Mouse (Mus musculus): ENCODE measurements around the gene 4930556J24Rik.
"Not testable (repeated sequence)": the region's sequence is repeated elsewhere in the genome, so short reads cannot be mapped to it uniquely, and the experiment has no call there.

4930556J24Rik gene

DNA sequence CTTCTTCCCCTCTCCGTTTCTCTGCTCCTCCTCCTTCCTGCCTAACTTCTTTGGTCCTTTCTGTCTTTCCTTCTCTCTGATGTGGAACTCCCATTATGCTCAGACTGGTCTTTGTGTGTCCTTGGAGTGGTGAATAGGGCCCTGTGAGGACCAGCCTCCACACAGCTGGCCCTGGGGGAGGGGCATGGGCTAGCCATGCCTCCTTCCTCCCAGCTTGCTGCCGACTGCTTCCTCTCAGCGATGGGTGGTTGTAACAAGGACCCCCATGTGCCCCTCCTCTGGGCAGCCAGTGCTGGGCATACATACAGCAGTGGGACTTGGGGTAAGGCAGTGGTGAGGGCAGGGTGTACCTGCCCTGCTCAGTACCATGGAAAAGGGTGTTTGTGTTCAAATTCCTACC, 2.3 kb downstream of the 4930556J24Rik start:
- in situ Hi-C loops (cut with MboI; ENCODE audit: unreplicated experiment in 2 of 2) = no loop called here

DNA sequence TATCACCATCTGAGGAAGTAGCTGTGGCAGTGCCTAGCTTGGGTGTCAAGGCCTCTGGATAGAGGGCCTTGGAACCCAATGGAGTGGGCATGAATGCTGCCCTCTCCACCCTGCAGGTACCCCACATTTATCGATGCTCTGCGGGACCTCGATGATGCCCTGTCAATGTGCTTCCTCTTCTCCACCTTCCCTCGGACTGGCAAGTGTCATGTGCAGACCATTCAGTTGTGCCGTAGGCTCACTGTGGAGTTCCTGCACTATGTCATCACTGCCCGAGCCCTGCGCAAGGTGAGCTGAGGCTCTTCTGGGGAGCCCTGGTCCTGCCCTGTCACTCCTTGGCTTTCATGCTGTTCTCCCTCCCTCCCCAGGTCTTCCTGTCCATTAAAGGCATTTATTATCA, 3.5 kb downstream of the 4930556J24Rik start:
- in situ Hi-C loops (cut with MboI; ENCODE audit: unreplicated experiment in 2 of 2) = no loop called here

DNA sequence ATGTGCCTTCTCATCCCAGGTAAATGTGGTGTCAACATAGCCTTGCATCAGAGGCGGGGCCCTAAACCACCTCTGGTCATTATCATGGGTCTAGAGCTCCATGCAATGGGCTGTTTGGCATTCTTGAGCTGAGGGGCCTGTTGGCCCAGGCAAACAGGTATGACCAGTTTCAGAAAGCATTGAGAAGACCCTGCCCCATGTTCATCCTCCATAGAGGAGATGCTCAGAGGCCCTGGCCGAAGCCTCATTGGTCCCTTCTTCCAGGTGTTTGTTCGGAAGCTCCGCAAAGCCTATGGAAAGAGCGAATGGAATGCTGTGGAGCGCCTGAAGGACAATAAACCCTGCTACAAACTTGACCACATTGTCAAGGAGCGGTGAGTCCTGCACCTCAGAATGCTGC, 6.2 kb downstream of the 4930556J24Rik start:
- in situ Hi-C loops (cut with MboI; ENCODE audit: unreplicated experiment in 2 of 2) = no loop called here

DNA sequence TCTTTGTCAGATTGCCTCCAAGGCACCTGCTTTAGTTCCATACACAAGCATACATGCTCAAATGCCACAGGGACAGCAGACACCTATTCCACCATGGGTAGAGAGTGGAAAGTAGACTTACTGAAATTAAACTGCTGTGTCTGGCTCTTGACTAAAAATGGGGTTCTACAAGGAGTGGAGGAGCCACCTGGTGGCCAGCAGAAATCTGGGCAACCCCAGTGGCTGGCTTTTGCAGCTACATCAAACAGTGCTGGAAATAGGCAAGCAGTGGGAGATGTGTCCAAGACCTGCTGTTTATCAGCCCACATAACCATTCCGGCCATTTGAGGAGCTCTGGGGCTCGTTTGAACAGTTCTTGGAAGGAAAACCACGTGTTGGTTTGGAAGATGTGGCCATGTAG, 6.7 kb downstream of the 4930556J24Rik start:
- in situ Hi-C loops (cut with MboI; ENCODE audit: unreplicated experiment in 2 of 2) = no loop called here

DNA sequence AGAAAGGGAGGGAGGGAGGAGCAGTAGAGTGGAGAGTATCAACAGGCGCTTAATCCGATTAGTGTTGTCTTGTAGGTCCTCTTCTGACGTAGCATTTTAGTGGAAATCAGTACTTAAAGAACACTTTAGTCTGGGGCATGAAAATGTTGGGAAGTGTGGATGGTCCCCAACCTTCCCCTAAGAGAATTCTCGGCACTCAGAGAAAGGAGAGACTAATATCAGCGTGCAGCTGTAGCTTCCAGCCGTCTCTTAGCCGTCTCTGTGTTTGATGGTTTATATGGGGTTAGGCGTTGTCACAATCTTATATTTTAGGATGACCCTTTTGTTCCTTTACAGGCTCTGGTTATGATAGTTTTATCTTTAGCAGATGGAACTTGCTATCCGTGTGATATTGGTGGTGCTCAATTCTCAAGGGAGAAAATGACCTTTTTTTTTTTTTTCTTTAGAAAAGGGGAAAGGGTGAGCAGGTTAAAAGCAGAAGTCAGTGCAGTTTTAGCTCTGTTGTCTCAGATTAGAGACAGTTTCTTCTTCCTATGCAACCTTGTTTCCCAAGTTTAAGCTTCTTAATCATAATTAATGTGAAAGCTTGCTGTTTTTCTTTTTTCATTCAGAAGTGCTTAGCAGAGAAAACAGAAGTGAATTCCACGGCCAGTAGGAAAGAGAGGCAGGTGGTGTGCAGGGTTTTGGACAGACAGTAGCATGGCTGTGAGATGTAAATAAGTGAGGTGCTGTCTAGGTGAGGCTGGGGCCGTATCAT, 12.0 kb downstream of the 4930556J24Rik start:
- in situ Hi-C loops (cut with MboI; ENCODE audit: unreplicated experiment in 2 of 2) = no loop called here

DNA sequence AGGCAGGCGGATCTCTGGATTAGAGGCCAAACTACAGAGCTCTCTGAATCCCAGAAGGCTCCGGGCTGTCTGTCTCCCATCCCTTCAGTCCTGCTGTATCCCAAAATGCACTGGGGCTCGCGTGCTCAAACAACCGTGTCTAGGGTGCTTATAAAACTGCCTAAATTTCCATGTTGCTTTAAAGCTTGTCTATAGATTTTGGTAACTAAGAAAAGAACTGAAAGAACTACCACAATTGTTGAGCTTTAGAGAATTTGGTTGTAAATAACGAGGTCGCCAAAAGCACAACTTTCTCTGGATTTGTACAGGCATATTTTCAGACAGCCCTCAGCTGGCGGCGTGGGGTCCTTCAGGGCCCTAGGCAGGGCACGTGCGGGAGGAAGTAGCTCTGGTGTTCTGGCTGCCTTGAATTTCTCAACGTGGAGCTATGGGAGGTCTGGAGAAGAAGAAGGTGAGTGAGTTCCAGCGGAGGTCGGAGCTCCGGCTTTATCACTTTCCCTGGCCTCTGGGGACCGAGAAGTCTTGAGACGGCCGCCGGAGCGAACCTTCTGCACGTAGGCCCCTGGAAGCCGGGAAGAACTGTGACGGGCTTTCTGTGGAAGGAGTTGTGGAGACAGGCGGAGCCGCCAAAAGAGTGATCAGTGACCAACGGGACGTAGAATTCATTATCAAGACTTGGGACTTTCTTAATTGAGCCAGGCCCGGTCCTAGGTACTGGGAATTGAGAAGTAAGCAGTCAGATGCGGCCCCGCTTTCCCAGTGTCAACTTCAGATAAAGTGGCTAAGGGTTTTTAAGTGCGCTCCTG, 12.8 kb downstream of the 4930556J24Rik start, which contains the start of gene Pes1:
Gene Pes1, plus strand, starts transcription at position 366 of the 806 bp plus-strand sequence.
- in situ Hi-C loops (cut with MboI; ENCODE audit: unreplicated experiment in 2 of 2) = no loop called here

GRCm38 (mm10) chr11:3963155-3963554, 13.4 kb downstream of the 4930556J24Rik start:
- in situ Hi-C loops (cut with MboI; ENCODE audit: unreplicated experiment in 2 of 2) = no loop called here

DNA sequence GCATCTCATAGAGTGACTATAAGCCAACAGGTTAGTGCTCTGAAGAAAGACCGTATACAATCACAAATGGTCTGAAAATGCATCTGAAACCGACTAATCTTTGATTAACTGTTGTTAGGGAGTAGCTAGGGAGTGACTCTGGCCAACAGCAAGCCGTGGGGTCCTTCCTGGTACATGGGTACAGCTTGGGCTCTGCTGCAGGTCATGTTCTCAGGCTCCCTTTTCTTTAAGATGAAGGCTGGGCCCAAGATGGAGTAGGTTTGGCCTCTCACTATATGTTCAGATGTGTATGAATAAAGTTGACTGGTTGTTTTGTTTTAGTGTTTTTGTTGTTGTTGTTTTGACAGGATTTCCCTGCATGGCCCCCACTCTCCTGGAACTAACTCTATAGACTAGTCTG, 14.8 kb downstream of the 4930556J24Rik start:
- in situ Hi-C loops (cut with MboI; ENCODE audit: unreplicated experiment in 2 of 2) = no loop called here

GRCm38 (mm10) chr11:3960901-3961300, 15.7 kb downstream of the 4930556J24Rik start:
- in situ Hi-C loops (cut with MboI; ENCODE audit: unreplicated experiment in 2 of 2) = no loop called here

DNA sequence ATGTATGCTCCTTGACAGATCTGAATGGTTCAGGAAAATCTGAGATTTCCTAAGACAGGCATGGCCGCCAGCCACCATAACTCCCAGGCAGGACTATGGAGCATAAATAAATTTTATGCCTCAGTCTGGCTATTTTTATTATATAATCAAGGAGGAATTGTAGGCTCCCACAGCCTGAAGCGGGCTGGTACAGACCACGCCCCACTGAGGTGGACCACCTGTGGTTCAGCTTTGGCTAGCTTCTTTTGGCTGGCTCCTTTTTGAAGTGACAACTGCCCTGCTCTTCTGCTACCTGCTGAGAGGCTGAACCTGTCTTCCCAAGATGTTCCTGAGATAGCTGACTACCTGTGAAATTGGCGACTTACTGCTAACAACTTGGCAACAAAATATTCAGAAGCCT, 21.2 kb downstream of the 4930556J24Rik start:
- in situ Hi-C loops (cut with MboI; ENCODE audit: unreplicated experiment in 2 of 2) = not testable (repeated sequence)

DNA sequence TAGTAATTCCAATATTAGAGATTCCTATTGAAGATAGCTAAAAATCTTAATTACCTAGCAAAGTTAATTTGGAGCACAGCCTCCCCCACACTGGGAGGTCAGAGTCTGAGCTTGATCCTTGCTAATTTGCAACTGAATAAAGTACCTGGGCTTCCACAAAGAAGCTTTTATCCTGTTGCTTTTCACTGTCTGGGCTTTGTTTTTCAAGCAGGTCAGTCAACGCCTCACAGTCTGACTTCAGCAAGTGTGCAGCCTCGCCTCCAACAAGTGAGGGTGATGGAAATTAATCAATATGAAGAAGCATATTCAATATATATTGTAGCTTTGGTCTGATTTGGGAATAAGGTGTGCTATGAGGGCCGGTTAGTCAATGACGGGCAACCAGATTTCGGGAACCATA, 21.7 kb downstream of the 4930556J24Rik start:
- in situ Hi-C loops (cut with MboI; ENCODE audit: unreplicated experiment in 2 of 2) = not testable (repeated sequence)

GRCm38 (mm10) chr11:3946386-3946785, 30.2 kb downstream of the 4930556J24Rik start:
- in situ Hi-C loops (cut with MboI; ENCODE audit: unreplicated experiment in 2 of 2) = no loop called here

- in situ Hi-C loops (cut with MboI; ENCODE audit: unreplicated experiment in 2 of 2) = no loop called here
Observed at GRCm38 (mm10) chr11:3941371-3941770, 35.2 kb downstream of the 4930556J24Rik start.

- in situ Hi-C loops (cut with MboI; ENCODE audit: unreplicated experiment in 2 of 2) = no loop called here
Observed at GRCm38 (mm10) chr11:3937321-3937874, 39.2 kb downstream of the 4930556J24Rik start.

- in situ Hi-C loops (cut with MboI; ENCODE audit: unreplicated experiment in 2 of 2) = no loop called here
Observed at GRCm38 (mm10) chr11:3936318-3936717, 40.3 kb downstream of the 4930556J24Rik start.

GRCm38 (mm10) chr11:3935135-3935534, 41.4 kb downstream of the 4930556J24Rik start:
- in situ Hi-C loops (cut with MboI; ENCODE audit: unreplicated experiment in 2 of 2) = no loop called here

DNA sequence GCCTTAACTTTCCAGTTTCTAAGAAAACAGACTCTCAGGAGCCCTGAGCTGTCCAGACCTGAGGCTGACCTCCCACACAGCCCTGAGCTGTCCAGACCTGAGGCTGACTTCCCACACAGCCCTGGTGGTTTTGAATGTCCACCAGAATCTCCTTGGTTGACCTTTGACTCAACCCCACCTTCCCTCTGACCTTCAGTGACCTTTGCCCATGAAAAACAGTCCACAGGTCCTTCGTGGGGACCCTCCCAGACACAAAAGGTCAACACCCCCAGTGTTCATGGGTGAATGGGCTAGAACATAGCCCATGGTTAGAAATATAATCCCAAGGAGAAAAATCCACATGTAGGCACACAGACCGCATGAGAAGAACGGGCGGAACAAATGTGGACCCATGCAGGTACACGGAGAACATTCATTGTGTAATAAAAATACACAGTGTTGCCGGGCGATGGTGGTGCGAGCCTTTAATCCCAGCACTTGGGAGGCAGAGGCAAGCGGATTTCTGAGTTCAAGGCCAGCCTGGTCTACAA, 42.8 kb downstream of the 4930556J24Rik start:
- in situ Hi-C loops (cut with MboI; ENCODE audit: unreplicated experiment in 2 of 2) = no loop called here

DNA sequence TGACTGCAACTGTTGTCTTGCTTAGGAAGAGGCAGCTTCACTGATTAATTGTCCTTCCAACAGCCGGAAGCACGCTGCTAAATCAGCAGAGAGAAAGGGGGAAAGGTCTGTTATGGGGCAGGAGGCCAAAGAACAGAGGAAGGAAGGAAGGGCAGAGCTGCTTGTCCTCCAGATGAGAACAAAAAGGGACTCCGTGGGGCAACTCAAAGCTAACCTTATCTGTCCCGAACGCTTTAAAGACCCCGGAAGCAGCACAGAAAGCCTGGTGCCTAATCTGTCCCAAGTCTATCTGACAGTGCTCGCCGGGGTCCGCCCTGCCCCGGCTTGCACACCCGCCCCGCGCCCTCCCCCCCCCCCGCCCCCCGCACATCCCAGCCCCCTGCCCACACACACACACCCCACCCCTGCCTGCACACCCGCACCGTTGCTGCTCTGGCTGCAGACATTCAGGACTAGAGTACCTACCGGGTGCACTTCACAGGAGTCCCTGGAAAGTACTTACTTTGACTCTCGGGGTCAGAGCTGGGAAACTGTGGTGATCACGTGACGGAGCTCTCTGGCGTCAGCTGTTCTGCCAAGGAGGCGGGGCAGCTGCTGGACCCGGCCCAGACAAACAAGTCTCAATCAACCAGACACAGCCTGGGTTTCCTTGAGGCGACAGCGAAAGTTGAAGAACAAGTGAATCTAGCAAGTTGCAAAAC, 44.9 kb downstream of the 4930556J24Rik start, which contains the start of gene Tcn2:
Gene Tcn2, minus strand, starts transcription at position 649 of the 701 bp plus-strand sequence.
- in situ Hi-C loops (cut with MboI; ENCODE audit: unreplicated experiment in 2 of 2) = no loop called here

DNA sequence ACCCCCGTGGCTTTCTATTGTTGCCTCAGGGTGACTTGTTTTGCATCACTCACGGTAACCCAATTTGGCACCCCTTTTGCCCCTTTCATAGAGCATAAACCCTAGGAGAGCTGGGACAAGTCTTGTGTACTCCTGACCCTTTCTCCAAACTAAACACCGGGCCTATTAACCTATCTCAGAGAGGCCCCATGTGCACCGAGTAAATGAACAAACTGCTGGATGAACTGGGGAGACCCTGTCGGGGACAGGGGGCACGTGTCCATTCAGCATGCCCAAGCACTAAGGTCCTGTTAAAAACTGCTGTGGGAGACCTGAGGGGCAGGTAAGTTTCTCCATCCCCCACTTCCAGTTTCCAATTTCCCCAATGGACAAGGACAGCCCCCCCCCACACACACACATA, 45.6 kb downstream of the 4930556J24Rik start:
- in situ Hi-C loops (cut with MboI; ENCODE audit: unreplicated experiment in 2 of 2) = no loop called here

- in situ Hi-C loops (cut with MboI; ENCODE audit: unreplicated experiment in 2 of 2) = no loop called here
Observed at GRCm38 (mm10) chr11:3930019-3930418, 46.6 kb downstream of the 4930556J24Rik start.

DNA sequence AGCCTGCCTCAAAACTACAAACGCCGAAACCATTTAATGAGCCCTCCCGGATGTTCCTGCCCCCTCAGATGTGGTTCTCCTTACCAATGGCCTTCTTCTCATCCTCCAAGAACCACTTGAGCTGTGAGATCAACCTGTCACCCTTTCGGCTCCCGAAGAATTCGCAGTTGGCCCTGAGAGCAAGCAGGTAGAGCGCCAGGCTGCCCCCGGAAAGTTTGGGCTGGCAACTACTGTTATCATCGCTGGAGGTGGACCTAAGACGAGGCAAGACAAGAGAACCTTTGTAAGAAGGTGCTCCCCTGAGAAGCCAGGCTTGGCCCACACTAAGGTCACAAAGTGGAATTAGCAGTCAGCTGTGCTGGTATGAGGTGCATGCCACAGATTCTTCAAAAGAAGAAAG, 50.7 kb downstream of the 4930556J24Rik start:
- in situ Hi-C loops (cut with MboI; ENCODE audit: unreplicated experiment in 2 of 2) = no loop called here

Measured in v-Abl transformed pro-B cells (cell line).